Comparison of ENCODE assay signal across 10 mouse cellular contexts in the genomic region with DNA sequence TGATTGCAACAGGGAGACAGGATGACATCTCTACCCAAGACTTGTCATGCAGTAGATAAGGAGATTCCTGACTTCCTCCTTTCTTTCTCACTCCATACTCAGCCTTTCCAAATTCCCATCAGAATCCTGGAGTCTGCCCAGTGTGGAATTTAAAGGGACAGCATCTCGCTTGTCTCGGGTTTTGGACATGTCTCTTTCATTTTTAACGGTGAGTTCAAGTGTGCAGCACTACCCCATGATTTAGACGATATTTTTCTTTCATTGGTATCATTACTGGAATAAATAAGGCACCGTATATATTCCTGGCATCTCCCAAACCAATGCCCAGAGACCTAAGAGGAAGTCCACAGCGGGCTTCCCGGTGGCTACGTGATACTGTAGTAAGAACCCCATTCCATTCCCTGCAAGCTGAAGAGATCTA. TPM values are rescaled to one million over a fixed set of nuclear protein-coding genes. Genes with fewer than 3 reads are reported as not detected.
A peak's percentile ranks its signal among the peaks of the same experiment; 100 is the strongest.
DNase-seq lines count a peak whose midpoint lies in the region; ATAC-seq lines count a peak whose summit lies in the region.
"Had no signal": no experiment of that assay in that cellular context is flagged by ENCODE, and none has a peak within 500 bp of the region (broad histone marks: within the 10 kb centered on the region; RNA-seq: fewer than 3 reads in every experiment).

No protein-coding gene starts in this region.

- DNase-seq in heart, embryonic 10.5 days (ENCODE audit: low spot score): no peak
- no peak for DNase-seq in heart, postnatal 4 days
- DNase-seq in right cerebral cortex, postnatal 14 days: peak; percentile 4
- DNase-seq in right cerebral cortex, adult 2 months (ENCODE audit: low spot score in 2 of 2): no peak
- DNase-seq in lung, adult 18-20 months: no peak
- DNase-seq: adrenal gland, postnatal 14 days had no signal

- no peaks in the 10 kb centered on the region for H3K36me3 ChIP-seq in heart, embryonic 10.5 days
- H3K36me3 ChIP-seq in intestine, embryonic 16.5 days (ENCODE audit: control insufficient read depth, insufficient read depth, low read length): no peaks in the 10 kb centered on the region
- no peaks in the 10 kb centered on the region for H3K36me3 ChIP-seq in stomach, embryonic 15.5 days

- H3K9me3 ChIP-seq in heart, embryonic 10.5 days: no peaks in the 10 kb centered on the region
- no peaks in the 10 kb centered on the region for H3K9me3 ChIP-seq in intestine, embryonic 16.5 days (ENCODE audit: control insufficient read depth, low read length)
- no peaks in the 10 kb centered on the region for H3K9me3 ChIP-seq in stomach, embryonic 15.5 days

- H3K27ac ChIP-seq in heart, embryonic 10.5 days: no peak overlapping the region
- no peak overlapping the region for H3K27ac ChIP-seq in intestine, embryonic 16.5 days (ENCODE audit: low read length)
- no peak overlapping the region for H3K27ac ChIP-seq in stomach, embryonic 15.5 days

- H3K27me3 ChIP-seq in heart, embryonic 10.5 days (ENCODE audit: insufficient read depth, poor library complexity, severe bottlenecking): peaks cover 39% of the 10 kb centered on the region
- H3K27me3 ChIP-seq in intestine, embryonic 16.5 days (replicated peaks; ENCODE audit: control insufficient read depth, insufficient read depth, low read length): no peaks in the 10 kb centered on the region
- H3K27me3 ChIP-seq in stomach, embryonic 15.5 days (replicated peaks): 0 out of 2 replicates have a peak, but pooled peaks cover 2% of the 10 kb centered on the region

- ATAC-seq in intestine, embryonic 16.5 days: no peak
- no peak for ATAC-seq in stomach, embryonic 15.5 days (ENCODE audit: insufficient read depth, low FRiP score, low read depth)
- no peak for ATAC-seq in CD4-positive, CD25-positive, alpha-beta regulatory T cell, adult 4 months

- peaks cover 4% of the 10 kb centered on the region; the same call in 1 of the 2 replicates for H3K4me1 ChIP-seq in heart, embryonic 10.5 days
- H3K4me1 ChIP-seq in intestine, embryonic 16.5 days (ENCODE audit: control insufficient read depth, insufficient read depth, low read length): peaks cover 3% of the 10 kb centered on the region; the same call in 1 of the 2 replicates
- peaks cover 3% of the 10 kb centered on the region; the same call in 1 of the 2 replicates for H3K4me1 ChIP-seq in stomach, embryonic 15.5 days

- H3K4me2 ChIP-seq in intestine, embryonic 16.5 days (ENCODE audit: low read depth, low read length): peak overlapping the region; percentile 89
- H3K4me2 ChIP-seq in stomach, embryonic 15.5 days: peak overlapping the region; percentile 87

- H3K4me3 ChIP-seq in heart, embryonic 10.5 days: peak overlapping the region; percentile 68
- peak overlapping the region; percentile 58 for H3K4me3 ChIP-seq in intestine, embryonic 16.5 days (ENCODE audit: low read length)
- peak overlapping the region; percentile 55 for H3K4me3 ChIP-seq in stomach, embryonic 15.5 days (replicated peaks)

- 13% methylated on average over 8 of the region's 8 CpGs for WGBS in heart, embryonic 10.5 days
- 12% methylated on average over 8 of the region's 8 CpGs for WGBS in intestine, embryonic 16.5 days
- 6% methylated on average over 8 of the region's 8 CpGs for WGBS in stomach, embryonic 15.5 days

- no peak overlapping the region for H3K9ac ChIP-seq in intestine, embryonic 16.5 days (ENCODE audit: low read depth, low read length)
- H3K9ac ChIP-seq in stomach, embryonic 15.5 days: no peak overlapping the region

RNA-seq across cellular contexts. Expression of gene Brinp1, which starts 1.1 kb away (rescaled TPM):
- polyA plus RNA-seq in heart, embryonic 10.5 days (2016; fragmentation: Nextera tagmentation; extraction: Ambion mirVana): 1.2 and 3.4 TPM in 2 replicates
- under 1 TPM; 0.31 to 0.54 TPM for total RNA-seq in heart, postnatal 4 days (2021)
- 3.6 and 4.5 TPM in 2 replicates for polyA plus RNA-seq in intestine, embryonic 16.5 days (2015; fragmentation: Nextera tagmentation; extraction: Ambion mirVana)
- polyA plus RNA-seq in stomach, embryonic 15.5 days (2015; fragmentation: Nextera tagmentation; extraction: Ambion mirVana): 7.4 and 9.4 TPM in 2 replicates
- polyA plus RNA-seq in CD4-positive, CD25-positive, alpha-beta regulatory T cell, adult 4 months (2017; shearing (Covaris generic)): not detected
- total RNA-seq: hematopoietic stem cell, adult 5-6 weeks had no signal
